Mouse (Mus musculus): ENCODE data around the gene Gm3173.
"Not testable (repeated sequence)": the region's sequence is repeated elsewhere in the genome, so short reads cannot be mapped to it uniquely, and the experiment has no call there.

DNA sequence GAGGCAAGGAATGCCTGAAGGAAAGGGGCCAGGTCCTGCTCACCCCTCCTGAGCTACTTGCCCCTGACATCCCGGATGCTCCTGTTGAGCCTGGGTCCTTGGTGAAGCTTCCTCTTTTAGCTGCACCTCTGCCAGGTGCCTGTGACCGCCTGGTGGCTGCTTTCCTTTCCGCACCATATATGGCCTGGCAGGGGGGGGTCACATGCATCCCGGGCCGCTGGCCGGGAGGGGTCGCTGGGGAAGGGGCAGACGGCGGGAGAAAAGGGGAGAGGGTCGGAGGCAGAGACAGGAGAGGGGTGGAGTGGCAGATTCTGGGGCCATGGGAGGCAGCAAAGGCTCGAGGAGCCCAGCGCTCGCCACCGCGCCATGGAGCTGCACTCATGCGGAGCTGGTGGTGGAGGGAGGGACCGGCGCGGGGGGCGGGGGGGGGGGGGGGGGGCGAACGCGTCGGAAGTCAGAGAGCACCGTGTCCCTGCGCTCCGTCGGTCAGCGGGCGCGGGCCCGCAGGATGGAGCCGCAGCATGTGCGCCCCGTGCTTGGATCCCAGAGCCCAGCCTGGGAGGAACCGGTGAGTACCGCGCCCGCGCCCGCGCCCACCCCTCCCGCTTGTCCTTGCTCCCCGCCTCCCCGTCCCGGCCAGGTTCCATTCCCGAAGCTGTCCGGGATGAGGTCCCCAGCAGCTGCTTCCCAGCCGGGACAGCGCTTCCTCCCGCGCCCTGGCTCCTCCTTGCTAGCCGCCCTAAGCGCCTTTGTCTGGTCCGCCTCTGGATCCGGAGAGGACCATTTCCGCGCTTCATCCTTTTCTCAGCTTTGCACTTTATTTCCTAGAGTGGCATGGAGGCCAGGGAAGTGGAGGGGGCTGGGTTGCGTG, 15.6 kb upstream of the Gm3173 start, which contains the start of gene Gm3164:
- TF ChIP-seq CTCF, EP300 (IDR thresholded peaks at IDR 0.05): not testable (repeated sequence)

All from lung, postnatal 0 days (tissue).